Mouse (Mus musculus) midbrain, embryonic 14.5 days (tissue): ENCODE data around the gene Irx2. TPM values are rescaled to one million over a fixed set of nuclear protein-coding genes. Genes with fewer than 3 reads are reported as not detected.

Source experiments
- ATAC-seq: fragments of 200-750 bp; cut with Nextera tagmentation; 2 replicates; pipeline ENCODE4 v1.8.0; 2017; ENCODE audit warnings: moderate number of reproducible peaks, moderate library complexity; ENCODE audit not compliant: low FRiP score, low TSS enrichment
- DNase-seq: peaks from one replicate; pipeline ENCODE4 v3.0.0-alpha.2; 2015
- H3K27ac ChIP-seq: fragments of 300-500 bp; sonication (generic); replicated peaks from 2 replicates; pipeline ENCODE4 v1.5.1; 2014; ENCODE audit warnings: mild to moderate bottlenecking, low read depth, low read length, moderate library complexity
- H3K27me3 ChIP-seq: fragments of 300-500 bp; sonication (generic); 2 replicates; pipeline ENCODE4 v1.6.1; 2014; ENCODE audit warnings: low read length, control low read depth, mixed read lengths; ENCODE audit not compliant: control insufficient read depth, insufficient read depth
- H3K36me3 ChIP-seq: fragments of 300-500 bp; sonication (generic); 2 replicates; pipeline ENCODE4 v1.6.1; 2014; ENCODE audit warnings: low read length, control low read depth; ENCODE audit not compliant: control insufficient read depth, insufficient read depth
- H3K4me1 ChIP-seq: fragments of 300-500 bp; sonication (generic); 2 replicates; pipeline ENCODE4 v1.6.1; 2014; ENCODE audit warnings: mild to moderate bottlenecking, antibody characterized with exemption, low read length, control low read depth; ENCODE audit not compliant: control insufficient read depth, insufficient read depth
- H3K4me2 ChIP-seq: fragments of 300-500 bp; sonication (generic); 2 replicates; pipeline ENCODE4 v1.6.1; 2014; ENCODE audit warnings: mild to moderate bottlenecking, low read length, moderate library complexity
- H3K4me3 ChIP-seq: fragments of 300-500 bp; sonication (generic); replicated peaks from 2 replicates; pipeline ENCODE4 v1.5.1; 2014; ENCODE audit warnings: low read depth, low read length
- H3K9ac ChIP-seq: fragments of 300-500 bp; sonication (generic); replicated peaks from 2 replicates; pipeline ENCODE4 v1.6.1; 2014; ENCODE audit warnings: mild to moderate bottlenecking, low read length, moderate library complexity
- H3K9me3 ChIP-seq: fragments of 300-500 bp; sonication (generic); 2 replicates; pipeline ENCODE4 v1.6.1; 2016; ENCODE audit warnings: low read length, control low read depth, mixed read lengths; ENCODE audit not compliant: control insufficient read depth
- WGBS: fragments of 180-500 bp; shearing (Covaris S2); extraction: QIAGEN DNeasy Blood & Tissue Kit; methylation state at CpG from one replicate; pipeline ENCODE4 v1.1.7; 2014; 5-methylcytosine and 5-hydroxymethylcytosine counted together
- polyA plus RNA-seq: library from polyadenylated mRNA; unstranded; fragments of >200 nt; fragmentation: Nextera tagmentation; extraction: Ambion mirVana; gene quantifications from 2 replicates; pipeline ENCODE4 v1.2.1, GENCODE M21; 2014

Gene Irx2
- polyA plus RNA-seq, 1 experiment from 2014 or later: 64.8 TPM

- no peaks in the 10 kb centered on the region for H3K9me3 ChIP-seq
- no peaks in the 10 kb centered on the region for H3K4me1 ChIP-seq
- no peak overlapping the region for H3K4me2 ChIP-seq
- H3K36me3 ChIP-seq: no peaks in the 10 kb centered on the region
- no peaks in the 10 kb centered on the region for H3K27me3 ChIP-seq
- no peak overlapping the region for H3K27ac ChIP-seq
- DNase-seq (no peak), ATAC-seq (no peak)
- H3K4me3 ChIP-seq: no peak overlapping the region
- 47% methylated on average over 1 of the region's 1 CpGs for WGBS
- H3K9ac ChIP-seq: no peak overlapping the region
These were observed 27.8 kb downstream of the Irx2 start for GRCm38 (mm10) chr13:72656447-72656846.

DNA sequence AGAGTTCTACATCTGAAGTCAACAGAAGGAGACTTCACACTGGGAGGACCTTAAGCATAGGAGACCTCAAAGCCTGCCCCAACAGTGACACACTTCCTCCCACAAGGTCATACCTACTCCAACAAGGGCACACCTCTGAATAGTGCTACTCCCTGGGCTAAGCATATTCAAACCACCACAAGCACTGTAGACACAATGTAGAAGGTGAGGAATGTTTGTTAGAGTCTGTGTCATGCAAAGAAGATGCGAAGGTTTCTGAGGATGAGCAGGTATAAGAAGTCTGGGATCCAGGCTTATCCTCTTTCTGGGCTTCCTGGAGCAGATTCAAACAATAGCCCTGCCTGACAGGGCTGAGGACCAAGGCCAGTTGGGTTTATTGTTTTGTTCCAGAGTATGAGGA is 47.2 kb downstream of the Irx2 start:
- Histone ChIP-seq H3K9ac (no peak overlapping the region), H3K4me3 (no peak overlapping the region), H3K27ac (no peak overlapping the region), H3K9me3 (no peaks in the 10 kb centered on the region), H3K4me1 (peaks cover 6% of the 10 kb centered on the region; the same call in 1 of the 2 replicates), H3K27me3 (no peaks in the 10 kb centered on the region), H3K36me3 (no peaks in the 10 kb centered on the region), H3K4me2 (no peak overlapping the region)
- WGBS: 86% methylated on average over 1 of the region's 1 CpGs
- DNase-seq (no peak), ATAC-seq (no peak)
